Mouse (Mus musculus): ENCODE results near the gene Olfr802. TPM values are rescaled to one million over a fixed set of nuclear protein-coding genes. Genes with fewer than 3 reads are reported as not detected.

Gene Olfr802
- total and polyA plus RNA-seq, 2 experiments from 2014 or later, result 0.11 TPM; not detected in 1

- 92% methylated on average over 1 of the region's 1 CpGs for WGBS
- H3K27me3 ChIP-seq (ENCODE audit: insufficient read depth, low read length), result no peaks in the 10 kb centered on the region
- H3K36me3 ChIP-seq (ENCODE audit: insufficient read depth, low read length), result no peaks in the 10 kb centered on the region
- ATAC-seq (ENCODE audit: low FRiP score) (no peak), DNase-seq (ENCODE audit: low spot score) (no peak)
- no peak overlapping the region for H3K4me3 ChIP-seq (ENCODE audit: low read depth, low read length)
- H3K9me3 ChIP-seq (ENCODE audit: low read length), result no peaks in the 10 kb centered on the region
- no peak overlapping the region for H3K4me2 ChIP-seq (ENCODE audit: low read depth, low read length, poor library complexity, severe bottlenecking)
- H3K9ac ChIP-seq (replicated peaks; ENCODE audit: low read length, poor library complexity, severe bottlenecking), result no peak overlapping the region
- H3K4me1 ChIP-seq (ENCODE audit: insufficient read depth, low read length), result no peaks in the 10 kb centered on the region
- TF ChIP-seq CTCF (IDR thresholded peaks at IDR 0.05), result no peak
- H3K27ac ChIP-seq (ENCODE audit: low read depth, low read length), result no peak overlapping the region
These were observed 36.2 kb downstream of the Olfr802 start for GRCm38 (mm10) chr10:129651763-129652162.

GRCm38 (mm10) chr10:129637184-129637583 is 50.8 kb downstream of the Olfr802 start, which contains the start of gene Olfr799:
Olfr799 (plus strand) TSS chr10:129637484.
- no peak for TF ChIP-seq CTCF (IDR thresholded peaks at IDR 0.05)
- H3K36me3 ChIP-seq (ENCODE audit: insufficient read depth, low read length), result no peaks in the 10 kb centered on the region
- no peaks in the 10 kb centered on the region for H3K4me1 ChIP-seq (ENCODE audit: insufficient read depth, low read length)
- H3K4me2 ChIP-seq (ENCODE audit: low read depth, low read length, poor library complexity, severe bottlenecking), result no peak within 1 kb of the TSS
- WGBS, result 27% methylated on average over 1 of the region's 1 CpGs
- no peak within 1 kb of the TSS for H3K27ac ChIP-seq (ENCODE audit: low read depth, low read length)
- H3K27me3 ChIP-seq (ENCODE audit: insufficient read depth, low read length), result no peaks in the 10 kb centered on the region
- no peak for DNase-seq (ENCODE audit: low spot score)
- H3K9ac ChIP-seq (replicated peaks; ENCODE audit: low read length, poor library complexity, severe bottlenecking), result no peak within 1 kb of the TSS
- H3K4me3 ChIP-seq (ENCODE audit: low read depth, low read length), result no peak within 1 kb of the TSS
- ATAC-seq (ENCODE audit: low FRiP score), result no peak
- no peaks in the 10 kb centered on the region for H3K9me3 ChIP-seq (ENCODE audit: low read length)

GRCm38 (mm10) chr10:129627834-129628233 is 60.1 kb downstream of the Olfr802 start, which contains the start of gene Olfr798:
Olfr798 (minus strand) TSS chr10:129627934.
- Histone ChIP-seq H3K9ac (replicated peaks; ENCODE audit: low read length, poor library complexity, severe bottlenecking) (no peak within 1 kb of the TSS), H3K4me3 (ENCODE audit: low read depth, low read length) (no peak within 1 kb of the TSS), H3K27me3 (ENCODE audit: insufficient read depth, low read length) (no peaks in the 10 kb centered on the region), H3K27ac (ENCODE audit: low read depth, low read length) (no peak within 1 kb of the TSS), H3K4me1 (ENCODE audit: insufficient read depth, low read length) (no peaks in the 10 kb centered on the region), H3K36me3 (ENCODE audit: insufficient read depth, low read length) (no peaks in the 10 kb centered on the region), H3K9me3 (ENCODE audit: low read length) (no peaks in the 10 kb centered on the region), H3K4me2 (ENCODE audit: low read depth, low read length, poor library complexity, severe bottlenecking) (no peak within 1 kb of the TSS)
- no peak for TF ChIP-seq CTCF (IDR thresholded peaks at IDR 0.05)
- no peak for DNase-seq (ENCODE audit: low spot score)
- ATAC-seq (ENCODE audit: low FRiP score), result no peak
- WGBS, result 88% methylated on average over 1 of the region's 1 CpGs

Small RNAs within 50 kb of the gene (microRNA-seq; reads per million reads assigned to microRNA genes)
- gene Gm24485 (ENCODE audit: borderline number of aligned reads), result not detected

Other genes with a start within 250 kb of the Olfr802 start
- not detected in 2 replicates for gene Olfr787, start 226.3 kb downstream of the Olfr802 start, total RNA-seq (2014; rRNA removed)
- gene Olfr787, start 226.3 kb downstream of the Olfr802 start, polyA plus RNA-seq (2015; fragmentation: Nextera tagmentation; extraction: Ambion mirVana), result not detected in 2 replicates
- gene Olfr788, start 217.2 kb downstream of the Olfr802 start, total RNA-seq (2014; rRNA removed), result not detected in 2 replicates
- gene Olfr788, start 217.2 kb downstream of the Olfr802 start, polyA plus RNA-seq (2015; fragmentation: Nextera tagmentation; extraction: Ambion mirVana), result not detected in 2 replicates
- gene Olfr789, start 203.4 kb downstream of the Olfr802 start, total RNA-seq (2014; rRNA removed), result not detected in 2 replicates
- not detected in 2 replicates for gene Olfr789, start 203.4 kb downstream of the Olfr802 start, polyA plus RNA-seq (2015; fragmentation: Nextera tagmentation; extraction: Ambion mirVana)
- gene Olfr790, start 189.7 kb downstream of the Olfr802 start, total RNA-seq (2014; rRNA removed), result not detected in 2 replicates
- not detected in 2 replicates for gene Olfr790, start 189.7 kb downstream of the Olfr802 start, polyA plus RNA-seq (2015; fragmentation: Nextera tagmentation; extraction: Ambion mirVana)
- gene Olfr791, start 166.4 kb downstream of the Olfr802 start, total RNA-seq (2014; rRNA removed), result not detected in 2 replicates
- not detected in 2 replicates for gene Olfr791, start 166.4 kb downstream of the Olfr802 start, polyA plus RNA-seq (2015; fragmentation: Nextera tagmentation; extraction: Ambion mirVana)
- not detected in 2 replicates for gene Olfr792, start 149.0 kb downstream of the Olfr802 start, total RNA-seq (2014; rRNA removed)
- not detected in 2 replicates for gene Olfr792, start 149.0 kb downstream of the Olfr802 start, polyA plus RNA-seq (2015; fragmentation: Nextera tagmentation; extraction: Ambion mirVana)
- not detected in 2 replicates for gene Olfr794, start 120.5 kb downstream of the Olfr802 start, total RNA-seq (2014; rRNA removed)
- not detected in 2 replicates for gene Olfr794, start 120.5 kb downstream of the Olfr802 start, polyA plus RNA-seq (2015; fragmentation: Nextera tagmentation; extraction: Ambion mirVana)
- gene Olfr796, start 75.6 kb downstream of the Olfr802 start, total RNA-seq (2014; rRNA removed), result not detected in 2 replicates
- gene Olfr796, start 75.6 kb downstream of the Olfr802 start, polyA plus RNA-seq (2015; fragmentation: Nextera tagmentation; extraction: Ambion mirVana), result not detected in 2 replicates
- gene Olfr798, start 60.2 kb downstream of the Olfr802 start, total RNA-seq (2014; rRNA removed), result not detected in 2 replicates
- not detected in 2 replicates for gene Olfr798, start 60.2 kb downstream of the Olfr802 start, polyA plus RNA-seq (2015; fragmentation: Nextera tagmentation; extraction: Ambion mirVana)
- gene Olfr799, start 50.7 kb downstream of the Olfr802 start, total RNA-seq (2014; rRNA removed), result not detected in 2 replicates
- not detected in 2 replicates for gene Olfr799, start 50.7 kb downstream of the Olfr802 start, polyA plus RNA-seq (2015; fragmentation: Nextera tagmentation; extraction: Ambion mirVana)
- gene Olfr800, start 30.5 kb downstream of the Olfr802 start, total RNA-seq (2014; rRNA removed), result not detected in 2 replicates
- gene Olfr800, start 30.5 kb downstream of the Olfr802 start, polyA plus RNA-seq (2015; fragmentation: Nextera tagmentation; extraction: Ambion mirVana), result not detected in 2 replicates
- gene Olfr801, start 14.3 kb downstream of the Olfr802 start, total RNA-seq (2014; rRNA removed), result not detected in 2 replicates
- not detected in 2 replicates for gene Olfr801, start 14.3 kb downstream of the Olfr802 start, polyA plus RNA-seq (2015; fragmentation: Nextera tagmentation; extraction: Ambion mirVana)
- not detected in 2 replicates for gene Olfr803, start 6.1 kb upstream of the Olfr802 start, total RNA-seq (2014; rRNA removed)
- not detected in 2 replicates for gene Olfr803, start 6.1 kb upstream of the Olfr802 start, polyA plus RNA-seq (2015; fragmentation: Nextera tagmentation; extraction: Ambion mirVana)
- not detected in 2 replicates for gene Olfr804, start 15.0 kb upstream of the Olfr802 start, total RNA-seq (2014; rRNA removed)
- not detected in 2 replicates for gene Olfr804, start 15.0 kb upstream of the Olfr802 start, polyA plus RNA-seq (2015; fragmentation: Nextera tagmentation; extraction: Ambion mirVana)
- gene Olfr805, start 41.2 kb upstream of the Olfr802 start, total RNA-seq (2014; rRNA removed), result not detected in 2 replicates
- gene Olfr805, start 41.2 kb upstream of the Olfr802 start, polyA plus RNA-seq (2015; fragmentation: Nextera tagmentation; extraction: Ambion mirVana), result not detected in 2 replicates
- gene Olfr806, start 53.8 kb upstream of the Olfr802 start, total RNA-seq (2014; rRNA removed), result not detected in 2 replicates
- gene Olfr806, start 53.8 kb upstream of the Olfr802 start, polyA plus RNA-seq (2015; fragmentation: Nextera tagmentation; extraction: Ambion mirVana), result not detected in 2 replicates
- not detected in 2 replicates for gene Olfr807, start 69.6 kb upstream of the Olfr802 start, total RNA-seq (2014; rRNA removed)
- gene Olfr807, start 69.6 kb upstream of the Olfr802 start, polyA plus RNA-seq (2015; fragmentation: Nextera tagmentation; extraction: Ambion mirVana), result not detected in 2 replicates
- gene Olfr808, start 77.3 kb upstream of the Olfr802 start, total RNA-seq (2014; rRNA removed), result not detected in 2 replicates
- gene Olfr808, start 77.3 kb upstream of the Olfr802 start, polyA plus RNA-seq (2015; fragmentation: Nextera tagmentation; extraction: Ambion mirVana), result not detected in 2 replicates
- not detected in 2 replicates for gene Olfr809, start 86.5 kb upstream of the Olfr802 start, total RNA-seq (2014; rRNA removed)
- gene Olfr809, start 86.5 kb upstream of the Olfr802 start, polyA plus RNA-seq (2015; fragmentation: Nextera tagmentation; extraction: Ambion mirVana), result not detected in 2 replicates
- gene Olfr810, start 106.7 kb upstream of the Olfr802 start, total RNA-seq (2014; rRNA removed), result not detected in 2 replicates
- gene Olfr810, start 106.7 kb upstream of the Olfr802 start, polyA plus RNA-seq (2015; fragmentation: Nextera tagmentation; extraction: Ambion mirVana), result not detected in 2 replicates
- gene Olfr811, start 116.2 kb upstream of the Olfr802 start, total RNA-seq (2014; rRNA removed), result not detected in 2 replicates
- not detected in 2 replicates for gene Olfr811, start 116.2 kb upstream of the Olfr802 start, polyA plus RNA-seq (2015; fragmentation: Nextera tagmentation; extraction: Ambion mirVana)
- not detected in 2 replicates for gene Olfr812, start 157.9 kb upstream of the Olfr802 start, total RNA-seq (2014; rRNA removed)
- not detected in 2 replicates for gene Olfr812, start 157.9 kb upstream of the Olfr802 start, polyA plus RNA-seq (2015; fragmentation: Nextera tagmentation; extraction: Ambion mirVana)
- gene Olfr813, start 167.2 kb upstream of the Olfr802 start, total RNA-seq (2014; rRNA removed), result not detected in 2 replicates
- not detected in 2 replicates for gene Olfr813, start 167.2 kb upstream of the Olfr802 start, polyA plus RNA-seq (2015; fragmentation: Nextera tagmentation; extraction: Ambion mirVana)
- not detected in 2 replicates for gene Olfr814, start 191.7 kb upstream of the Olfr802 start, total RNA-seq (2014; rRNA removed)
- gene Olfr814, start 191.7 kb upstream of the Olfr802 start, polyA plus RNA-seq (2015; fragmentation: Nextera tagmentation; extraction: Ambion mirVana), result not detected in 2 replicates
- gene Olfr815, start 217.7 kb upstream of the Olfr802 start, total RNA-seq (2014; rRNA removed), result not detected in 2 replicates
- gene Olfr815, start 217.7 kb upstream of the Olfr802 start, polyA plus RNA-seq (2015; fragmentation: Nextera tagmentation; extraction: Ambion mirVana), result not detected in 2 replicates
- not detected in 2 replicates for gene Olfr816, start 227.4 kb upstream of the Olfr802 start, total RNA-seq (2014; rRNA removed)
- gene Olfr816, start 227.4 kb upstream of the Olfr802 start, polyA plus RNA-seq (2015; fragmentation: Nextera tagmentation; extraction: Ambion mirVana), result not detected in 2 replicates